Mouse (Mus musculus) hindbrain, embryonic 16.5 days (tissue): Measurements from ENCODE around the gene Treml1. TPM values are rescaled to one million over a fixed set of nuclear protein-coding genes. Genes with fewer than 3 reads are reported as not detected.

Experiments
- ATAC-seq: fragments of 200-750 bp; cut with Nextera tagmentation; 2 replicates; pipeline ENCODE4 v1.8.0; 2017; ENCODE audit warnings: moderate TSS enrichment, moderate library complexity
- H3K27ac ChIP-seq: fragments of 300-500 bp; sonication (generic); 2 replicates; pipeline ENCODE4 v1.5.1; 2014; ENCODE audit warnings: low read depth, mild to moderate bottlenecking, control low read depth, low read length, moderate library complexity
- H3K27me3 ChIP-seq: fragments of 300-500 bp; sonication (generic); replicated peaks from 2 replicates; pipeline ENCODE4 v1.6.1; 2014; ENCODE audit warnings: low read length; ENCODE audit not compliant: control insufficient read depth, insufficient read depth
- H3K36me3 ChIP-seq: fragments of 300-500 bp; sonication (generic); 2 replicates; pipeline ENCODE4 v1.6.1; 2014; ENCODE audit warnings: mild to moderate bottlenecking, low read length, moderate library complexity, mixed read lengths; ENCODE audit not compliant: control insufficient read depth, insufficient read depth
- H3K4me1 ChIP-seq: fragments of 300-500 bp; sonication (generic); 2 replicates; pipeline ENCODE4 v1.6.1; 2014; ENCODE audit warnings: low read depth, low read length; ENCODE audit not compliant: control insufficient read depth, insufficient read depth
- H3K4me2 ChIP-seq: fragments of 300-500 bp; sonication (generic); 2 replicates; pipeline ENCODE4 v1.6.1; 2014; ENCODE audit warnings: mild to moderate bottlenecking, low read length, control low read depth, moderate library complexity
- H3K4me3 ChIP-seq: fragments of 300-500 bp; sonication (generic); 2 replicates; pipeline ENCODE4 v1.5.1; 2014; ENCODE audit warnings: mild to moderate bottlenecking, low read length, control low read depth, moderate library complexity
- H3K9ac ChIP-seq: fragments of 300-500 bp; sonication (generic); 2 replicates; pipeline ENCODE4 v1.6.1; 2014; ENCODE audit warnings: low read depth, mild to moderate bottlenecking, control low read depth, low read length, moderate library complexity
- H3K9me3 ChIP-seq: fragments of 300-500 bp; sonication (generic); 2 replicates; pipeline ENCODE4 v1.6.1; 2014; ENCODE audit warnings: mild to moderate bottlenecking, low read length, moderate library complexity; ENCODE audit not compliant: control insufficient read depth
- WGBS: fragments of 180-500 bp; shearing (Covaris S2); extraction: QIAGEN DNeasy Blood & Tissue Kit; methylation state at CpG from one replicate; pipeline ENCODE4 v1.1.7; 2014; 5-methylcytosine and 5-hydroxymethylcytosine counted together
- polyA plus RNA-seq: library from polyadenylated mRNA; unstranded; fragments of >200 nt; fragmentation: Nextera tagmentation; extraction: Ambion mirVana; gene quantifications from 2 replicates; pipeline ENCODE4 v1.2.1, GENCODE M21; 2015

The Treml1 gene
- polyA plus RNA-seq, 1 experiment from 2014 or later = 0.49 TPM

- H3K9ac ChIP-seq = peak within 1 kb of the TSS; percentile 91
- peak within 1 kb of the TSS; percentile 83 for H3K4me2 ChIP-seq
- peak; percentile 98 for ATAC-seq
- under 1% methylated on average over 82 of the region's 84 CpGs for WGBS
- no peaks in the 10 kb centered on the region for H3K27me3 ChIP-seq
- H3K36me3 ChIP-seq = no peaks in the 10 kb centered on the region
- peak within 1 kb of the TSS; percentile 67 for H3K4me3 ChIP-seq
- H3K4me1 ChIP-seq = peaks cover 16% of the 10 kb centered on the region
- no peaks in the 10 kb centered on the region for H3K9me3 ChIP-seq
- H3K27ac ChIP-seq = peak within 1 kb of the TSS; percentile 96
Observed at GRCm38 (mm10) chr17:48409380-48410298, 49.9 kb downstream of the Treml1 start, which contains the start of the genes Nfya and Oard1. TSS of gene Nfya (minus strand) at chr17:48409906. TSS of gene Oard1 (plus strand) at chr17:48410014.

GRCm38 (mm10) chr17:48410299-48410785, 50.6 kb downstream of the Treml1 start:
- H3K4me1 ChIP-seq = peaks cover 16% of the 10 kb centered on the region
- H3K27ac ChIP-seq = peak overlapping the region; percentile 95
- H3K36me3 ChIP-seq = no peaks in the 10 kb centered on the region
- peak overlapping the region; percentile 83 for H3K4me2 ChIP-seq
- H3K27me3 ChIP-seq = no peaks in the 10 kb centered on the region
- ATAC-seq = peak; percentile 21
- no peaks in the 10 kb centered on the region for H3K9me3 ChIP-seq
- 0% methylated on average over 13 of the region's 13 CpGs for WGBS
- H3K9ac ChIP-seq = peak overlapping the region; percentile 78
- H3K4me3 ChIP-seq = peak overlapping the region; percentile 67

- no peak for ATAC-seq
- Histone ChIP-seq H3K27ac (peak overlapping the region; percentile 95; the same call in 1 of the 2 replicates), H3K9me3 (no peaks in the 10 kb centered on the region), H3K4me3 (peak overlapping the region; percentile 67), H3K4me1 (peaks cover 16% of the 10 kb centered on the region), H3K36me3 (no peaks in the 10 kb centered on the region), H3K27me3 (no peaks in the 10 kb centered on the region), H3K4me2 (peak overlapping the region; percentile 83), H3K9ac (peak overlapping the region; percentile 78; the same call in 1 of the 2 replicates)
- WGBS = 48% methylated on average over 8 of the region's 8 CpGs
Observed at GRCm38 (mm10) chr17:48411241-48411640, 51.5 kb downstream of the Treml1 start.

- peaks cover 5% of the 10 kb centered on the region for H3K4me1 ChIP-seq
- H3K27me3 ChIP-seq = no peaks in the 10 kb centered on the region
- no peak for ATAC-seq
- H3K27ac ChIP-seq = no peak overlapping the region
- H3K36me3 ChIP-seq = no peaks in the 10 kb centered on the region
- WGBS = 77% methylated on average over 7 of the region's 7 CpGs
- no peaks in the 10 kb centered on the region for H3K9me3 ChIP-seq
- no peak overlapping the region for H3K9ac ChIP-seq
- no peak overlapping the region for H3K4me3 ChIP-seq
- no peak overlapping the region for H3K4me2 ChIP-seq
Observed at GRCm38 (mm10) chr17:48416011-48416410, 56.3 kb downstream of the Treml1 start.

Other genes starting within 250 kb of the Treml1 start
- not detected in 2 replicates for gene 9830107B12Rik, start 213.6 kb upstream of the Treml1 start, polyA plus RNA-seq
- gene A530064D06Rik, start 192.6 kb upstream of the Treml1 start, polyA plus RNA-seq = 0.14 TPM in 1 of 2 replicates, not detected in the other
- gene Trem1, start 127.1 kb upstream of the Treml1 start, polyA plus RNA-seq = not detected in 2 replicates
- not detected in 2 replicates for gene Trem3, start 112.1 kb upstream of the Treml1 start, polyA plus RNA-seq
- 0.17 and 0.59 TPM in 2 replicates for gene Treml4, start 95.6 kb upstream of the Treml1 start, polyA plus RNA-seq
- 0.27 TPM in 1 of 2 replicates, not detected in the other for gene Treml2, start 60.4 kb upstream of the Treml1 start, polyA plus RNA-seq
- gene B430306N03Rik, start 43.8 kb upstream of the Treml1 start, polyA plus RNA-seq = 0.06 and 0.14 TPM in 2 replicates
- 4.5 and 6.7 TPM in 2 replicates for gene Trem2, start 13.5 kb upstream of the Treml1 start, polyA plus RNA-seq
- gene Nfya, start 50.0 kb downstream of the Treml1 start, polyA plus RNA-seq = 8.9 and 10.6 TPM in 2 replicates
- 33.2 and 34.3 TPM in 2 replicates for gene Oard1, start 50.1 kb downstream of the Treml1 start, polyA plus RNA-seq
- 0.88 and 4.2 TPM in 2 replicates for gene Apobec2, start 73.0 kb downstream of the Treml1 start, polyA plus RNA-seq
- 0.93 and 1.6 TPM in 2 replicates for gene Tspo2, start 91.6 kb downstream of the Treml1 start, polyA plus RNA-seq
- 0.15 and 0.39 TPM in 2 replicates for gene Unc5cl, start 95.0 kb downstream of the Treml1 start, polyA plus RNA-seq